Mouse (Mus musculus): Measurements from ENCODE around the gene Ror2.

DNA sequence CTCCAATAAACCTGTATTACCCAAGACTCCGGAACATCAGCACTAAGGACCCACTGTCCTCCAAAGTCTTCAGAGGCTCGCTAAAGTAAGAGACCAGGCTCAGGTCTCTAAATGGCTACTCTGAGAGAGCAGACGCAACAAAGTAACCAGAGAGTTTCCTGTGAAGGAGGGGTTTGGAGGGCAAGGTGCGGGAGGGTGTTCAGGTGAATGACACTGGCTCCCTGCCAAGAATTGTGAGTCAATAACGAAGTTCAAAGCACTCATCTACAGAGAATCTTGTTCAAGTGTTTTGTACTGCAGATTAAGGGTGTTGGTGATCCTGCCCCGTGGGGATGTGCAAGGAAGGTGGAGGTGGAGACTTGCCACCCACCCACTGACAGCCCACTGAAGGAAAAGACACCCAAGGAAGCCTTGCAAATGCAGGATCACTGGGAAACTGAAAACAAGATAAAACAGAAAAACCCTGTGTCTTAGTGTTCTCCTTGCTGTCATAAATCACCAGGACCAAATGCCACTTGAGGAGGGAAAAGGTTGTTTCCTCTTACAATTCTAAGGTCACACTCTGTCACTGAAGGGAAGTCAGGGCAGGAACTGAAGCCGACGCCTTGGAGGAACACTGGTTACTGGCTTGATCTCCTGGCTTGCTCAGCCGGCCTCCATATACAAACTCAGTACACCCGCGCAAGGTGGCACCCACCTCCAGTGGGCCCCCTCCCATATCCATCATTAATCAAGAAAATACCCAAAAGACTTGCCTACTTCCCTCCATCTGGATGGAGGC, 30.8 kb upstream of the Ror2 start:
- TF ChIP-seq POLR2A (IDR thresholded peaks at IDR 0.05; ENCODE audit: control insufficient read depth, low read depth, low read length) (no peak), CTCF (IDR thresholded peaks at IDR 0.05; ENCODE audit: control insufficient read depth, insufficient read depth, insufficient replicate concordance, low read depth, low read length) (no peak)
